Mouse (Mus musculus) intestine, embryonic 14.5 days (tissue): ENCODE data around the gene Acap2. TPM values are rescaled to one million over a fixed set of nuclear protein-coding genes. Genes with fewer than 3 reads are reported as not detected.

Experiments
- ATAC-seq: fragments of 200-750 bp; cut with Nextera tagmentation; replicated peaks from 2 replicates; pipeline ENCODE4 v1.8.0; 2017; ENCODE audit warnings: low read depth, moderate number of reproducible peaks, moderate TSS enrichment, moderate library complexity; ENCODE audit not compliant: low FRiP score, low TSS enrichment
- DNase-seq: peaks from one replicate; pipeline ENCODE4 v3.0.0-alpha.2; 2018; ENCODE audit warnings: low spot score
- H3K27ac ChIP-seq: fragments of 300-500 bp; sonication (generic); 2 replicates; pipeline ENCODE4 v1.5.1; 2014; ENCODE audit warnings: low read depth, mild to moderate bottlenecking, control low read depth
- H3K27me3 ChIP-seq: fragments of 300-500 bp; sonication (generic); replicated peaks from 2 replicates; pipeline ENCODE4 v1.6.1; 2014; ENCODE audit warnings: low read length, control low read depth; ENCODE audit not compliant: control insufficient read depth, insufficient read depth
- H3K36me3 ChIP-seq: fragments of 300-500 bp; sonication (generic); 2 replicates; pipeline ENCODE4 v1.6.1; 2014; ENCODE audit warnings: low read length, control low read depth; ENCODE audit not compliant: control insufficient read depth, insufficient read depth
- H3K4me1 ChIP-seq: fragments of 300-500 bp; sonication (generic); replicated peaks from 2 replicates; pipeline ENCODE4 v1.6.1; 2014; ENCODE audit warnings: low read length, control low read depth, mixed read lengths; ENCODE audit not compliant: control insufficient read depth, insufficient read depth
- H3K4me2 ChIP-seq: fragments of 300-500 bp; sonication (generic); 2 replicates; pipeline ENCODE4 v1.6.1; 2014; ENCODE audit warnings: low read length
- H3K4me3 ChIP-seq: fragments of 300-500 bp; sonication (generic); 2 replicates; pipeline ENCODE4 v1.5.1; 2014; ENCODE audit warnings: low read depth, low read length, control low read depth, mixed read lengths
- H3K9ac ChIP-seq: fragments of 300-500 bp; sonication (generic); 2 replicates; pipeline ENCODE4 v1.6.1; 2014; ENCODE audit warnings: mild to moderate bottlenecking, low read length
- H3K9me3 ChIP-seq: fragments of 300-500 bp; sonication (generic); 2 replicates; pipeline ENCODE4 v1.6.1; 2016; ENCODE audit warnings: low read length, control low read depth; ENCODE audit not compliant: control insufficient read depth
- WGBS: fragments of 180-500 bp; shearing (Covaris S2); extraction: QIAGEN DNeasy Blood & Tissue Kit; methylation state at CpG from one replicate; pipeline ENCODE4 v1.1.7; 2014; 5-methylcytosine and 5-hydroxymethylcytosine counted together
- polyA plus RNA-seq: library from polyadenylated mRNA; unstranded; fragments of >200 nt; fragmentation: Nextera tagmentation; extraction: Ambion mirVana; gene quantifications from 2 replicates; pipeline ENCODE4 v1.2.1, GENCODE M21; 2014

Gene Acap2
- polyA plus RNA-seq, 1 experiment from 2014 or later: 24.6 TPM

- peaks cover 22% of the 10 kb centered on the region for H3K36me3 ChIP-seq
- no peaks in the 10 kb centered on the region for H3K4me1 ChIP-seq
- H3K27ac ChIP-seq: no peak overlapping the region
- H3K4me2 ChIP-seq: no peak overlapping the region
- H3K27me3 ChIP-seq: no peaks in the 10 kb centered on the region
- no peaks in the 10 kb centered on the region for H3K9me3 ChIP-seq
- ATAC-seq (no peak), DNase-seq (no peak)
- H3K9ac ChIP-seq: no peak overlapping the region
- no peak overlapping the region for H3K4me3 ChIP-seq
- WGBS: 90% methylated on average over 4 of the region's 4 CpGs
Observed at GRCm38 (mm10) chr16:31149841-31150240, 51.2 kb downstream of the Acap2 start.

GRCm38 (mm10) chr16:31148891-31149290 is 52.2 kb downstream of the Acap2 start:
- ATAC-seq: no peak
- H3K9ac ChIP-seq: no peak overlapping the region
- no peak overlapping the region for H3K4me2 ChIP-seq
- 70% methylated on average over 6 of the region's 6 CpGs for WGBS
- no peaks in the 10 kb centered on the region for H3K27me3 ChIP-seq
- no peaks in the 10 kb centered on the region for H3K9me3 ChIP-seq
- no peak overlapping the region for H3K4me3 ChIP-seq
- DNase-seq: no peak
- peaks cover 18% of the 10 kb centered on the region for H3K36me3 ChIP-seq
- H3K27ac ChIP-seq: no peak overlapping the region
- H3K4me1 ChIP-seq: no peaks in the 10 kb centered on the region

GRCm38 (mm10) chr16:31147766-31148165 is 53.3 kb downstream of the Acap2 start:
- Histone ChIP-seq H3K4me2 (no peak overlapping the region), H3K9ac (no peak overlapping the region), H3K27me3 (no peaks in the 10 kb centered on the region), H3K9me3 (no peaks in the 10 kb centered on the region), H3K36me3 (peaks cover 15% of the 10 kb centered on the region), H3K4me3 (no peak overlapping the region), H3K4me1 (no peaks in the 10 kb centered on the region), H3K27ac (no peak overlapping the region)
- WGBS: 87% methylated on average over 6 of the region's 6 CpGs
- DNase-seq (no peak), ATAC-seq (no peak)

- Histone ChIP-seq H3K36me3 (peaks cover 25% of the 10 kb centered on the region), H3K27ac (no peak overlapping the region), H3K9me3 (no peaks in the 10 kb centered on the region), H3K27me3 (no peaks in the 10 kb centered on the region), H3K9ac (no peak overlapping the region), H3K4me2 (no peak overlapping the region), H3K4me3 (no peak overlapping the region), H3K4me1 (no peaks in the 10 kb centered on the region)
- no peak for DNase-seq
- ATAC-seq: no peak
- WGBS: 83% methylated on average over 6 of the region's 6 CpGs
Observed at GRCm38 (mm10) chr16:31141916-31142315, 59.1 kb downstream of the Acap2 start.

GRCm38 (mm10) chr16:31136616-31137253 is 64.3 kb downstream of the Acap2 start:
- Histone ChIP-seq H3K4me1 (no peaks in the 10 kb centered on the region; the same call in 1 of the 2 replicates), H3K27ac (no peak overlapping the region), H3K9me3 (no peaks in the 10 kb centered on the region), H3K4me3 (no peak overlapping the region), H3K4me2 (no peak overlapping the region), H3K27me3 (no peaks in the 10 kb centered on the region), H3K36me3 (peaks cover 44% of the 10 kb centered on the region), H3K9ac (no peak overlapping the region)
- WGBS: 69% methylated on average over 13 of the region's 13 CpGs
- DNase-seq (no peak), ATAC-seq (no peak)

GRCm38 (mm10) chr16:31135519-31135918 is 65.5 kb downstream of the Acap2 start:
- Histone ChIP-seq H3K4me3 (no peak overlapping the region), H3K4me2 (no peak overlapping the region), H3K27me3 (no peaks in the 10 kb centered on the region), H3K36me3 (peaks cover 54% of the 10 kb centered on the region), H3K9ac (no peak overlapping the region), H3K27ac (no peak overlapping the region), H3K9me3 (no peaks in the 10 kb centered on the region), H3K4me1 (no peaks in the 10 kb centered on the region; the same call in 1 of the 2 replicates)
- DNase-seq: no peak
- ATAC-seq: no peak
- 57% methylated on average over 8 of the region's 8 CpGs for WGBS

GRCm38 (mm10) chr16:31131531-31131930 is 69.5 kb downstream of the Acap2 start:
- ATAC-seq: no peak
- no peak for DNase-seq

GRCm38 (mm10) chr16:31128116-31128515 is 72.9 kb downstream of the Acap2 start:
- no peak overlapping the region for H3K9ac ChIP-seq
- WGBS: 75% methylated on average over 5 of the region's 5 CpGs

More at GRCm38 (mm10) chr16:31131531-31131930, 69.5 kb downstream of the Acap2 start:
- Histone ChIP-seq H3K4me1 (no peaks in the 10 kb centered on the region; the same call in 1 of the 2 replicates), H3K9ac (no peak overlapping the region), H3K9me3 (no peaks in the 10 kb centered on the region), H3K27ac (no peak overlapping the region), H3K27me3 (no peaks in the 10 kb centered on the region), H3K4me3 (no peak overlapping the region), H3K4me2 (no peak overlapping the region), H3K36me3 (peaks cover 58% of the 10 kb centered on the region)
- WGBS: 40% methylated on average over 5 of the region's 5 CpGs

GRCm38 (mm10) chr16:31124991-31125390 is 76.1 kb downstream of the Acap2 start:
- H3K9ac ChIP-seq: no peak overlapping the region
- H3K27me3 ChIP-seq: no peaks in the 10 kb centered on the region
- DNase-seq (no peak), ATAC-seq (no peak)
- H3K4me2 ChIP-seq: no peak overlapping the region
- H3K4me1 ChIP-seq: no peaks in the 10 kb centered on the region
- 68% methylated on average over 5 of the region's 5 CpGs for WGBS
- no peak overlapping the region for H3K27ac ChIP-seq
- H3K4me3 ChIP-seq: no peak overlapping the region
- H3K9me3 ChIP-seq: no peaks in the 10 kb centered on the region
- H3K36me3 ChIP-seq: peaks cover 66% of the 10 kb centered on the region

More at GRCm38 (mm10) chr16:31128116-31128515, 72.9 kb downstream of the Acap2 start:
- H3K4me1 ChIP-seq: no peaks in the 10 kb centered on the region
- H3K27me3 ChIP-seq: no peaks in the 10 kb centered on the region
- ATAC-seq: no peak
- H3K36me3 ChIP-seq: peaks cover 57% of the 10 kb centered on the region
- no peak overlapping the region for H3K27ac ChIP-seq
- no peaks in the 10 kb centered on the region for H3K9me3 ChIP-seq
- H3K4me2 ChIP-seq: no peak overlapping the region
- no peak for DNase-seq
- H3K4me3 ChIP-seq: no peak overlapping the region
